Mouse (Mus musculus) intestine, postnatal 0 days (tissue): ENCODE data around the gene Schip1. TPM values are rescaled to one million over a fixed set of nuclear protein-coding genes. Genes with fewer than 3 reads are reported as not detected.

Experiments used
- ATAC-seq: fragments of 200-750 bp; cut with Nextera tagmentation; 2 replicates; pipeline ENCODE4 v1.8.0; 2017; ENCODE audit warnings: mild to moderate bottlenecking, moderate TSS enrichment, moderate library complexity
- H3K27ac ChIP-seq: fragments of 300-500 bp; sonication (generic); 2 replicates; pipeline ENCODE4 v1.5.1; 2014; ENCODE audit warnings: mild to moderate bottlenecking, low read depth, low read length, moderate library complexity
- H3K27me3 ChIP-seq: fragments of 300-500 bp; sonication (generic); replicated peaks from 2 replicates; pipeline ENCODE4 v1.6.1; 2014; ENCODE audit warnings: low read length, mixed read lengths; ENCODE audit not compliant: control insufficient read depth, insufficient read depth
- H3K36me3 ChIP-seq: fragments of 300-500 bp; sonication (generic); 2 replicates; pipeline ENCODE4 v1.6.1; 2014; ENCODE audit warnings: mild to moderate bottlenecking, moderate library complexity; ENCODE audit not compliant: control insufficient read depth, insufficient read depth
- H3K4me1 ChIP-seq: fragments of 300-500 bp; sonication (generic); replicated peaks from 2 replicates; pipeline ENCODE4 v1.6.1; 2014; ENCODE audit warnings: antibody characterized with exemption, low read length, mixed read lengths; ENCODE audit not compliant: control insufficient read depth, insufficient read depth
- H3K4me2 ChIP-seq: fragments of 300-500 bp; sonication (generic); replicated peaks from 2 replicates; pipeline ENCODE4 v1.6.1; 2014; ENCODE audit warnings: low read depth, mild to moderate bottlenecking, moderate library complexity
- H3K4me3 ChIP-seq: fragments of 300-500 bp; sonication (generic); 2 replicates; pipeline ENCODE4 v1.5.1; 2014; ENCODE audit warnings: low read depth, low read length
- H3K9ac ChIP-seq: fragments of 300-500 bp; sonication (generic); 2 replicates; pipeline ENCODE4 v1.6.1; 2014; ENCODE audit warnings: mild to moderate bottlenecking, low read depth, low read length
- H3K9me3 ChIP-seq: fragments of 300-500 bp; sonication (generic); 2 replicates; pipeline ENCODE4 v1.6.1; 2016; ENCODE audit warnings: mixed run types; ENCODE audit not compliant: control insufficient read depth
- CTCF ChIP-seq: sonication (generic); IDR thresholded peaks from 2 replicates; pipeline ENCODE4 v1.5.1; 2016; ENCODE audit warnings: low read depth, mild to moderate bottlenecking, control low read depth, antibody characterized with exemption, moderate library complexity
- WGBS: fragments of 180-500 bp; shearing (Covaris S2); extraction: QIAGEN DNeasy Blood & Tissue Kit; methylation state at CpG from one replicate; pipeline ENCODE4 v1.1.7; 2014; 5-methylcytosine and 5-hydroxymethylcytosine counted together
- polyA plus RNA-seq: library from polyadenylated mRNA; unstranded; fragments of >200 nt; fragmentation: Nextera tagmentation; extraction: Ambion mirVana; gene quantifications from 2 replicates; pipeline ENCODE4 v1.2.1, GENCODE M21; 2015

Schip1 gene
- polyA plus RNA-seq, 1 experiment from 2014 or later = 24.2 TPM

DNA sequence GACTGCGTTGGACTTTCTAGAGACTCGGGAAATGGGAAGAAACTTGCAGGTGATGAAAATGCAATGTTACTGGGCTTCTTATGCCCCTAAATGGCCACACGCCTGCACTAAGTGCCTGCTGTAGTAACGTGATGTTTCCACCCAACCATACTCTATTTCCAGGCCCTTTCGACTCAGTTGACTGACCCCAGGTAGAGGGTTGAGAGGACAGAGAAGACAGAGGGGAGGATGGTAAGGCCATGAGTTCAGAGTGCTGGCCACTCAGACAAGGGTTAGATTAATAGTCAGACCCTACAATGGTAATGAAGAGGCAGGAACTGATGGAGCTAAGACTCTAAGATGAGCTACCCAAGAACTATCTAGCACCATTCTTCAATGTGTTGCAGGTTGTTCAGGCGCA lies 595.4 kb downstream of the Schip1 start:
- 98% methylated on average over 6 of the region's 6 CpGs for WGBS
- Histone ChIP-seq H3K4me3 (no peak overlapping the region), H3K27ac (no peak overlapping the region), H3K4me1 (no peaks in the 10 kb centered on the region), H3K9ac (no peak overlapping the region), H3K4me2 (no peak overlapping the region), H3K36me3 (no peaks in the 10 kb centered on the region), H3K9me3 (no peaks in the 10 kb centered on the region), H3K27me3 (no peaks in the 10 kb centered on the region)
- no peak for TF ChIP-seq CTCF
- no peak for ATAC-seq

GRCm38 (mm10) chr3:68660538-68660937 lies 595.9 kb downstream of the Schip1 start:
- no peak for ATAC-seq
- H3K9me3 ChIP-seq = no peaks in the 10 kb centered on the region
- H3K27me3 ChIP-seq = no peaks in the 10 kb centered on the region
- no peak overlapping the region for H3K9ac ChIP-seq
- H3K36me3 ChIP-seq = no peaks in the 10 kb centered on the region
- no peak overlapping the region for H3K4me3 ChIP-seq
- H3K4me2 ChIP-seq = no peak overlapping the region
- TF ChIP-seq CTCF = no peak
- WGBS = 63% methylated on average over 4 of the region's 4 CpGs
- H3K27ac ChIP-seq = no peak overlapping the region
- no peaks in the 10 kb centered on the region for H3K4me1 ChIP-seq

GRCm38 (mm10) chr3:68662386-68662785 lies 597.8 kb downstream of the Schip1 start:
- Histone ChIP-seq H3K27me3 (no peaks in the 10 kb centered on the region), H3K4me3 (no peak overlapping the region), H3K9ac (no peak overlapping the region), H3K36me3 (no peaks in the 10 kb centered on the region), H3K9me3 (no peaks in the 10 kb centered on the region), H3K4me1 (no peaks in the 10 kb centered on the region), H3K27ac (no peak overlapping the region), H3K4me2 (no peak overlapping the region)
- ATAC-seq = no peak
- no peak for TF ChIP-seq CTCF
- 72% methylated on average over 5 of the region's 5 CpGs for WGBS

GRCm38 (mm10) chr3:68664337-68664736 lies 599.7 kb downstream of the Schip1 start:
- TF ChIP-seq CTCF = no peak
- H3K4me3 ChIP-seq = no peak overlapping the region
- H3K27me3 ChIP-seq = no peaks in the 10 kb centered on the region
- no peak overlapping the region for H3K9ac ChIP-seq
- H3K4me1 ChIP-seq = no peaks in the 10 kb centered on the region
- no peak overlapping the region for H3K4me2 ChIP-seq
- no peak overlapping the region for H3K27ac ChIP-seq
- WGBS = 90% methylated on average over 6 of the region's 6 CpGs
- no peak for ATAC-seq
- no peaks in the 10 kb centered on the region for H3K9me3 ChIP-seq
- H3K36me3 ChIP-seq = no peaks in the 10 kb centered on the region

DNA sequence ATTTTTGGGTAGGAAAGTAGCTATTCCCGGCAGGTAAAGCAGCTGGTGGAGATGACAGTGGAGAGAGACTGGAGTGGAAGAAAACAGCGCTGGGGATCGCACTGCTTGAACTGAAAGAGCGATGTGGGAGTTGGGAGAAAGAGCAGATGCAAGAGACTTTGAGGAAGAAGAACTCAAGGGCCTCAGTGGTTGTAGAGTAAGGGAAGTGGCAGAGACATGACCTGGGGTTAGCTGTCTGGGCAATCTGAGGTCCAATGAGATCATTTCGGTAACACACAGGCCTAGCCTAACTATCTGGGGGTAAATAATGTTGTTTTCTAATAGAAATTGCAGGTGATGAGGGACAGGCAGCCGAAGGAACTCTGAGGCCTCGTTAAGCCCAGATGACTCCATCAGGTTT lies 601.8 kb downstream of the Schip1 start:
- Histone ChIP-seq H3K4me1 (no peaks in the 10 kb centered on the region), H3K27me3 (no peaks in the 10 kb centered on the region), H3K36me3 (no peaks in the 10 kb centered on the region), H3K4me3 (no peak overlapping the region), H3K9ac (no peak overlapping the region), H3K9me3 (no peaks in the 10 kb centered on the region), H3K4me2 (no peak overlapping the region), H3K27ac (no peak overlapping the region)
- 91% methylated on average over 7 of the region's 7 CpGs for WGBS
- TF ChIP-seq CTCF = no peak
- no peak for ATAC-seq

DNA sequence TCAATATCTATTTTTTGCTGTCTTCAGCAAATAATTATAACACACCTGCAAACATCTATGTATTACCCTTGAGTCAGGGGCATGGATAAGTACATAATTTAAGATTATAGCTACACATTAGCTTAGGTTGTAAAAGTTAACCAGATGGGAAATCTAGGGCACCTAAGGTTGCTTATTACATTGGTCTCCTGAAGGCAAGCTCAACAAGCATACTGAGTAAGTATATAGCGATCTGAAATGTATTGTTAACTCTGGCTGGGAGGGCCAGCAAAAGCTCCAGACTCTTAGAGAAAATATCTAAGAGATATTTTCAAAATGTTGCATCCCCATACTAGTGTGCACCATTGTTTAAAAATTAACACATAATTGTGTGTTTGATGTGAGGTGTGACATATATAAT lies 603.2 kb downstream of the Schip1 start:
- WGBS = 69% methylated on average over 1 of the region's 1 CpGs
- TF ChIP-seq CTCF = no peak
- Histone ChIP-seq H3K27me3 (no peaks in the 10 kb centered on the region), H3K9ac (no peak overlapping the region), H3K9me3 (no peaks in the 10 kb centered on the region), H3K4me3 (no peak overlapping the region), H3K4me1 (no peaks in the 10 kb centered on the region), H3K27ac (no peak overlapping the region), H3K4me2 (no peak overlapping the region), H3K36me3 (no peaks in the 10 kb centered on the region)
- no peak for ATAC-seq

- Histone ChIP-seq H3K9me3 (no peaks in the 10 kb centered on the region), H3K27ac (no peak overlapping the region), H3K4me1 (no peaks in the 10 kb centered on the region), H3K36me3 (no peaks in the 10 kb centered on the region), H3K27me3 (no peaks in the 10 kb centered on the region), H3K4me3 (no peak overlapping the region), H3K4me2 (no peak overlapping the region), H3K9ac (no peak overlapping the region)
- no peak for ATAC-seq
- TF ChIP-seq CTCF = no peak
- WGBS = 73% methylated on average over 5 of the region's 5 CpGs
Measured at GRCm38 (mm10) chr3:68669418-68669974, 604.9 kb downstream of the Schip1 start.
